Mouse (Mus musculus) cerebellum, adult 8-10 months (tissue): ENCODE measurements around the gene Memo1.
A peak's percentile ranks its signal among the peaks of the same experiment; 100 is the strongest.
"Not testable (repeated sequence)": the region's sequence is repeated elsewhere in the genome, so short reads cannot be mapped to it uniquely, and the experiment has no call there.

Source experiments
- DNase-seq: peaks from one replicate; pipeline ENCODE4 v3.0.0; 2022

The Memo1 gene

DNA sequence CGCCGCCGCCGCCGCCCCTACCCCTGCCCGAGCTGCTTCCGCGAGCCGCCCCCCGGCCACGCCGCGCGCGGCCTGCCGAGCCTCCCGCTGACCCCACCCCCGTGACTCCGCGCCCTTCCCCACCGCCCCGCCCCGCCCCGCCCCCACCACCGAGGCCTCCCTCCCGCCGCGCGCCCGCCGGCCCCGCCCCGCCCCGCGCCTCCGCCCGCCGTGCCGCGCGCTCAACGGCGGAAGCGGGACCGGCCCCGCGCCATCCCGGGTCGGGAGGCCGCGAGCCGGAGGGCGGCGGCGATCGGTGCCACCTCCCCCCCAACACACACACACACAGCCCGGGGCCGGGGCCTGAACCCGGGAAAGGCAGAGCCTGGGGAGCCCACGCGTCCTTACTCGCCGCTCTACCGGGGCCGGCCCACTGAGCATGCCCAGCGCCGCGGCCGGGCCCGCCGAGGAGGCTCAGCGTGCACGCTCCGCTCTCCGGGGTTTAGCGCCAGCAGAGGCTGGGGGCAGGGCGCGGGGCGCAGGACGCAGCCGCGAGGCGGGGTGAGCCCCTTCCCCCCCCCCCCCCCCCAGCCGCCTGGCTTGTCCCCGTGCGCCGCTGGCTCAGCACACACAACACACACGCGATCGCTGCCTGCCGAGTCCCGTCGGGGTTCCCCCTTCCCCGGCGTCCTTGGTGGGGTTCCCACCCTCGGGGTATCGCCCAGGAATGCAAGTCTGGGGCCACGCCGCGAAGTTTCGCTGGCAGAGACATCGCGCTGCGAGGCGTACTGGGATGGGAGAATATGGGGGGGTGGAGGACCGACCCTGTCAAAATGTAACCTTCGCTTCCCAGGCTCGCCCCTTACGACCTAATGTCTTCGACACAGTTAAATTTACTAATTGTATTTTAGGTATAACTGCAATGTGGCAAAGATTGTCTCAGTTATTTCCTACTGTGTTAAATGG, at the start of gene Memo1:
Memo1 (minus strand) TSS at position 496 of the 945 bp plus-strand sequence.
- DNase-seq: peak; percentile 63

DNA sequence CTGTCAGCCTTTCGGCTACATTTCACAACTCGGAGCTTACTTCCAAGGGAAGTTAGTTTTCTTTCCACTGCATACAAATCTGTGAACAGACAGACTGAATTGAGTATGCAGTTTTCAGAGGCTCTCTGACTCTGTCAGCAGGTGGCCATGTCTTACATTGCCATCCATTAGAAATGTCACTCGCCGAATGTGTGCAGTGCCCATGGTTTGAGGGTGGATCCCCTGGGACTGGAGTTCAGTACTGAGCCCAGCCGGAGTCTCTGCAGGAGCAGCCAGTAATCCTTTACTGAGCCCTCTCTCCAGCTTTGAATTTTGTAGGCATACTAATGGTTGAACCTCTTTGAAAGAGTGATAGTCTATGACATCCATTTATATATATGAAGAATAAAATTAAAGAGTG, 45.8 kb upstream of the Memo1 start:
- no peak for DNase-seq

DNA sequence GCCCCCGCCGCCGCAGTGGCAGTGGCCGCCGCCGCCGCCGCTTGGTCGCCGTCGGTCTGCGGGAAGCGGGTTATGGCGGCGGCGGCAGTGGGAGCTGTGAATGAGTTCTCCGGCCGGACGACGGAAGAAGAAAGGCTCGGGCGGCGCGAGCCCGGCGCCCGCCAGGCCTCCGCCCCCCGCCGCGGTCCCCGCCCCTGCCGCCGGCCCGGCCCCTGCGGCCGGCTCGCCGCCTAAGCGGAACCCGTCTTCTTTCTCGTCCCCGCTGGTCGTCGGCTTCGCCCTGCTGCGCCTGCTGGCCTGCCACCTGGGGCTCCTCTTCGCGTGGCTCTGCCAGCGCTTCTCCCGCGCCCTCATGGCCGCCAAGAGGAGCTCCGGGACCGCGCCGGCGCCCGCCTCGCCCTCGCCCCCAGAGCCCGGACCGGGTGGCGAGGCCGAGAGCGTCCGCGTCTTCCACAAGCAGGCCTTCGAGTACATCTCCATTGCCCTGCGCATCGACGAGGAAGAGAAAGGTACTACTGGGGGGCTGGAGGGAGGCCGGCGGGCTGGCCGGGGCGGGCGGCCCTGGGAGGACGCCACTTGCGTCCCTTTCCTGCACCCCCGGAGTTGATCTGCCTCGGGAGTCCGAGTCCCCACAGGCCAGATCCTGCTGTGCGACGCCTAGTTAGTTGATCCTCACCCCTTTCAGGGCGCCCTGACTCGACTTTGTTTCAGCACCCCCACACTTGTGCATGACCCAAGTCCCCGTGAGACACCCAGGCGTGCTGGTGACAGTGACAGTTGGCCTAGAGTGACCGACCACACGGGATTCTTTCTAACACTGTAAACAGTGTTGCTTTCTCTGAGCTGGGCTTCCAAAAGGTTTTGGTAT, 43.9 kb upstream of the Memo1 start, which contains the start of gene Spast:
Spast (plus strand) TSS at position 51 of the 868 bp plus-strand sequence.
- DNase-seq: peak; percentile 63

DNA sequence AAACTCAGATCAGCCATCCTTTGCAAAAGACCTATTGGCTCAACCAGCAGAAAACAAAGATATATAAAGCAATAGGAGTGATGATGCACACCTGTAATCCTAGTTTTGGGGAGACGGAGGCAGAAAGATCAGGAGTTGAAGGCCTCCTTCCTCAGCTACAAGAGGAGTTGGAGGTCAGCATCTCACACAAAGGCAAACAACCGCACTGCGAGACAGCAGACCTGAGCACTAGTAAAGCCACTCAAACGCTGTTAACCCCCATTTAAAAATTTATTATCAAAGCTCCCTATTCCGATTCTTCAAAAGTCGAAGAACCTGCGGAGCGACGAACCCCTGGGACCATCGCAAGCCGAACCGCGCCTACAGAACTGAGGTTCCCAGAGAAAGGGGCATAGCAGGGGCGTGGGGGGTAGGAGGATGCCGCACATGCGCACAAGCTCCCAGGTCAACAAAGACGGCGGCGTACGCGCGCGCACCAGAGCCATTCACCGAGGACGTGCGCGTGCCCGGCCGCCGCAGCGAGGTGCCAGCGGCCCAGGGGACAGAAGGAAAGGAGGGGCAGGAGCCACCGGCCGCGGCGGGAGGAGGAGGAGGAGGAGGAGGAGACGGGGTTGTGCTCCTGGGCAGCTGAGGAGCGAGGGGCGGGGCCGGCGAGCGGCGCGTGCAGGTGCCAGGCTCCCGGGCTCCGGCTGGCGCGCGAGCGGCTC, 43.1 kb upstream of the Memo1 start:
- DNase-seq: peak; percentile 96

DNA sequence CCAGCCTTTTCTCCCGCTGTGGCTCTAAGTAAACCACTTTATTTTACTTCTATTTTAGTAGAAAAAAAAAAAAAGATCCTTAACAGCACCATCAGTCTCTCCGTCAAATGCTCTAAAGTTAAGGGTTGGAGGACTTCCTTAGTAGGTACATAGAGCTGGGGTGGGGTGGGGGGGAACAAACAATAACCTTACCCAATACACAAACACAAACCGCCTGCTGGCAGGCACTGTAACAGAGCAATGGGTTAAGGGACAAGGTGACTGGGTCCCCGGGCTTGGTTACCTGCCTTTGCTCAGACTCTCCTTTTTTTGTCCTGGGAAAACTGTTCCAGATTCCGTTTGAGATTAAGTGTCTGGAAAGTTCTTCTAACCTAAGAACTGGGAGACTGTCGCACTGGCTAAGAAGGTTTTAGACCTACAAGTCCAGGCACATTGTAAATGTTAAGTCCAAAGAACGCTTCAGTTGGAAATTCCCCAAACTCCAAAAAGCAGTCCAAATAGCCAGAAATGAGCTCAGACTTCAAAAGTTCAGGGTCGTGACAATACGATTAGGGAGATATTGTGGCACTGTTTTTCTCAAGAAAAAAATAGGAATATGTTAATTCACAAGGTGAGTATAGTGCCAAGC, 35.8 kb upstream of the Memo1 start:
- no peak for DNase-seq

DNA sequence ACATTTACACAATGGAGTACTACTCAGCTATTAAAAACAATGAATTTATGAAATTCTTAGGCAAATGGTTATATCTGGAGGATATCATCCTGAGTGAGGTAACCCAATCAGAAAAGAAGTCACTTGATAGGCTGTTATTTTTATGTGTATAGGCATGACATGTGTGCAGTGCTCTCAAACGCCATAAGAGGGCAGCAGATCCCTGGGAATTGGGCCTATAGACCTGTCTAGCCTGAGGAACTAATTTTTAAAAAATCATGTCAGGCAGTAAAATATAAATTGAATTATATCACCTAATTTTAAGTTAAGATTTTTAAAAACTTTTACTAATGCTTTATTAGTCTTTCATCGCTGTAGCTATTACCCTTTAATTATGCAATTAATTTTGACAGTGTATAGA, 32.8 kb upstream of the Memo1 start:
- DNase-seq: not testable (repeated sequence)

DNA sequence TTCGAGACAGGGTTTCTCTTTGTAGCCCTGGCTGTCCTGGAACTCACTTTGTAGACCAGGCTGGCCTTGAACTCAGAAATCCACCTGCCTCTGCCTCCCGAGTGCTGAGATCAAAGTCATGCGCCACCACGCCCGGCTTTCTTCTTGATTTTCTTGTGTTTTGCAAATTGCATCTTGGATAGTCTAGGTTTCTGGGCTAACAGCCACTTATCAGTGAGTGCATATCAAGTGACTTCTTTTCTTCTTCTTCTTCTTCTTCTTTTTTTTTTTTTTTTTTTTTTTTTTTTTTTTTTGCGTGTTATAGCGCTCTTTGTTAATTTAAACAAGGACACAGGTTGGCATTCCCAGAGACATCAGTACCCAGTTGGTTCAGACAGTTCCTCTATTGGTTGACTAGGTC, 31.9 kb upstream of the Memo1 start:
- not testable (repeated sequence) for DNase-seq

DNA sequence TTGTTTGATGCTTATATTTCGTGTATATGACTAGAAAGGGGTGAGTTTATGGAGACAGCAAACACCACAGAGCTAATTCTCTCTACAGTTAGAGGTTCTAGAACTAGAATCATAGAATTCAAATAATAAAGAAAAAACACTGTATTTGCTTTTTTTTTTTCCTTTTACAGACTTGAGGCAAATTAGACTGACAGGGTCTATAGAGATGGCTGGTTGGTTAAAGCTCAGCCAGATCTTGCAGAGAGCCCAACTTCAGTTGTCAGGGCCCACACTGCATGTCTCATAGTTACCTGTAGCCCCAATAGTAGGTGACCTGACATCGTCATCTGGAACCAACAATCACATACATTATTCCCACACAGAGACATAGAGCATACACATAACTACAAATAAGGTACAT, 28.5 kb upstream of the Memo1 start, which contains the start of gene Dpy30:
Dpy30 (minus strand) TSS at position 101 of the 400 bp plus-strand sequence.
- no peak for DNase-seq

DNA sequence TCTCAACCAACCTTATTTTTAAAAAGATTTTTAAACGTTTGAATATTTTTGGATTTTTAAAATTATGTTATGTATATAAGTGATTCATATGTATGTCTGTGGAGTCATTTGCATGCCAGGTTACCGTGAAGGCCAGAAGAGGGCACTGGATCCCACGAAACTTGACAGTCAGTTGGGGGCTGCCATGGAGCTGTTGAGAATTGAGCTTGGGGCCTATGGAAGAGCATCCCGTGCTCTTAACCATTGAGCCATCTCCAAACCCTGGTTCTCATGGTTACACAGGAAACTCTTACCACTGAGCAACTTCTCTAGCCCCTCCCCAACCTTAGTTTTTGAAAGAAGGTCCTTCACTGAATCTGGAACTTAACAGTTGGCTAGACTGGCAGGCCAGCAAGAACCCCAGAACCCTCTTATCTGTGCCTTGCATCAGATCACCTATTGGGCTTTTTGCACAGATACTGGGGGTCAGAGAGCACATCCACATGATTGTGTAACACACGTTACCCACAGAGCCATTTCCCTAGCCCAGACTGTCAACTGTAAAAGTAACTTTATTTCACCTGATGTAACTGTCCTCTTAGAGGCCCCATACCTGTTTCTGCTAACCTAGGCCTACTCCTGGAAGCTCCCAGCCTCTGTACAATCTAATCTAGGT, 27.2 kb upstream of the Memo1 start:
- DNase-seq: no peak

DNA sequence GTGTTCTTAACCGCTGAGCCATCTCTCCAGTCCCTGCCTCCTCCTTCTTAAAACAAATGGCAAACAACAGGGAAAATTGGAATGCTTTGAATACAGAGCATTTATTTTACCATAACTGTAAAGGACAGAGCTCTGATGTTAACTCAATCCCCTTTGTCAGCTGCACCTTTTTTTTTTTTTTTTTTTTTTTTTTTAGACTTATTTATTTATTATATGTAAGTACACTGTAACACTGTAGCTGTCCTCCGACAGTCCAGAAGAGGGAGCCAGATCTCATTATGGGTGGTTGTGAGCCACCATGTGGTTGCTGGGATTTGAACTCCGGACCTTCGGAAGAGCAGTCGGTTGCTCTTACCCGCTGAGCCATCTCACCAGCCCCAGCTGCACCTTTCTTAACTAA, 23.4 kb upstream of the Memo1 start:
- DNase-seq: no peak

DNA sequence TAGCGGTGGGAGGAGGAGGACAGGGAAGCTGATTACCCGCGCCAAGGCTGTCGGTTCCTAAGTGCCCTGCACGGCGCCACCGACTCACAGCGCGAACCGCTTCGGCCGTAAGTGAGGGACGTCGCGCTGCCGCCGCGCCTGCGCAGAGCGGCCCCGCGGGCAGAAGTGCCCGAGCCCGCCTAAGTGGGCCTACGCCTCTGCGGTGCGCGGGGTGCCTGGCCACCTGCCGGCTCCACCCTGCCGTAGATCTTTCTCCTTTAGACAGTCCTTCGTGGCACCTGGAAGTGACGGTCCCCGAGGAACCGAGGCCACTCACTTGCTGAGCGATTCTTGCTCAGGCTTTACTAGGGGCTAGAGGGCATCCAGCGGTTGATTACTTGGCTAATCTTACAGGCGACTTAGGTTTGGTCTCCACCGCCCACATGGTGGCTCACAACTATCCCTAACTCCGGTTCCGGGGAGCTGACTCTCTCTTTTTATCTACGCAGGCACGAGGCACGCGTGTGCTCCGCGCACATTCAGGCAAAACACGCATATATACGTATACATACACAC, 21.1 kb upstream of the Memo1 start:
- peak; percentile 85 for DNase-seq

DNA sequence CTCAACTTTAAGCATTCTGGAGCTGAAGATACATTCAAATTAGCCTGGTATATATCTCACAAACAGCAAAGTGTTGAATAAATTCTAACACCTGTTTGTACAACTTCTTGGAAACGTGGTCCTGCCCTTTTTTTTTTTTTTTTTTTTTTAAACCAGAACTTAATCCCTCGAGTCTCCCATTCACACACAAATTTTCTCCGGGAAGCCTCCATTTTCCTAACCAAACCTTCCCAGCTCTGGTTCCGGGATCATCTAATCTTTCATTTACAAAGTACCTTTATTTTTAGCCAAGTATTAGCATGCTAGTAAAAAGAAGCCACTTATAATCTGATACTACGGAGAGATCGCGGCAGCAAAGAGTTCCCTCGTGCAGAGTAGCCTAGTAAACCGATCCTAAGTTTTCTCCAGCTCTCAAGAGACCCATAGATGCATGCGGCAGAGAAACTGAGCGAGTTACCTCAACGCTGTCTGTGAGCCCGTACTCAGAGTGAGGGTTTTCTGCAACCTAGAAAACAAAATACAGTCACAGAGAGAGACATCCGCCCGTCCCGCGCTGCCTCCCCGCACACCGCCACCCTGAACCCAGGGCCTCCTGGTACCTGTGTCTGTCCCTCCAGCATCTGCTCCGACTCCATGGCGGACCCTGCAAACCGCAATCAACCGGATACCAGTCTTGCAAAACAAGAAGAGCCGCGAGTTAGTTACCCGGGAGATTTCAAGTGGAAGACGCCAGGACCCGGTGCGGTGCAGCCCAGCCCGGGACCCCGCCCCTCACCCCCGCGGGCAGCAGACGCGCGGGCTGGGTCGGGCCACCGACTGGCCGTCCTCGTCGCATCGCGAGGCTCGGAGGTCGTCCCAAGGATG, 20.4 kb upstream of the Memo1 start:
- no peak for DNase-seq

DNA sequence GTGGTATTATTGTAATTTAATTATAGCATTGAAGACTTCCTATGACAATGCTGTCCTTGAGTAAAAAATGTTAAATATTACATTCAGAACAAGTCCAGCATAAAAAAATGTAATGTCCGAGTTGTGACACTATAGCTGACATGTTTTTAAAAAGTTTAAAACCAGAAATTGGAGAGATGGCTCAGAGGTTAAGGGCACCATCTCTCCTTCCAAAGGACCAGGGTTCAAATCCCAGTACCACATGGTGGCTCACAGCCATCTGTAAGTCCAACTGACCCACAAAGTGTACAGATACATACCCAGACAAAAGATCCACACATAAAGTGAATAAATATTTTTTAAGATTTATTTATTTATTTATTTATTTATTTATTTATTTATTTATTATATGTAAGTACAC, 10.7 kb upstream of the Memo1 start:
- DNase-seq: no peak

DNA sequence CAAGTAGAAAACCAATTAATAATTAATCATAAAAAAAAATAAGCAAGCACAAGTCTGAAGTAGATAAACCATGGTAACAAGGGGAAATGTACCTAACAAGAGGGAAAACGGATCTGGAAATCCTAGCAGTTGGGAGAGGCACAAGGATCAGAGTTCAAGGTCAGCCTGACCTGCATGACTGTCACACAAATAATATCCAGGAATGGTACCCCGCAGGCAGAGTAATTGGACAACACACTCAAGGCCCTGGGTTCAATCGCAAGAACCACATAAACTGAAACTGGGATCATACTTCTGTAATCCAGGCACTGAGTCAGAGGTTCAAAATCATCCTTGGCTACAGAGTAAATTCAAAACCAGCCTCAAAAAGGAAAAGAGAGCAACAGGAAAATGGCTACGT, 10.3 kb upstream of the Memo1 start:
- DNase-seq: no peak

DNA sequence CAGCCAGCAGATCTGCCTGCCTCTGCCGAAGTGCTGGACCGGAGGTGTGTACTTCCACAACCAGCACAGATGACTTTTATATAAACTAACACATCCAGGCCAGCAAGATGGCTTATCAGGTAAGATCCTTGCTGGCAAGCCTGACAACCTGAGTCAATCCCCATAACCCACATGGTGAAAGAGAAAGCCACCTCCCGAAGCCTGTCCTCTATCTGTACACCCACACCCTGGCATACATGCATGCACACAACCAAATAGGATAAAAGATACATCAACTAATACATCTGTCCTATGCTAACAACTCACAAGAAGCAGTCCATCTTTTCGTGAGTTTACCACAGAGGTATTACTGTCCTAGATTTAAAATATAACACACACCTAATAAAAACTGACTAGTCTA, 8.7 kb upstream of the Memo1 start:
- no peak for DNase-seq

DNA sequence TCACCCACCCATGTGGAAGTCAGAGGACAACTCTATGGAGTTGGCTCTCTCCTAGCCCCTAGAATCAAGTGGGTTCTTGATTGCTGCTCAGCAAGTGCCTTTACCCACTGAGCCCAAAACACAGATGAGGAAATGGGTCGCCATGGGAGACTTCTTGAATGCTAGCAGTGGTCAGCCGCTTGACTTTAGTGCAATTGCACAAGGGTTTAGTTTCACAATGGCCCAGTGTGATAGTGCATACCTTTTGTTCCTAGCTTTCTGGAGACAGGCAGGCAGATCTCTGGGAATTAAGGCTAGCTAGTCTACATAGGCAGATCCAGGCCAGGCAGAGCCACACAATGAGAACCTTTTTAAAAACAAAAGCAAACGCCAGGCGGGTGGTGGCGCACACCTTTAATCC, 4.8 kb upstream of the Memo1 start:
- no peak for DNase-seq

DNA sequence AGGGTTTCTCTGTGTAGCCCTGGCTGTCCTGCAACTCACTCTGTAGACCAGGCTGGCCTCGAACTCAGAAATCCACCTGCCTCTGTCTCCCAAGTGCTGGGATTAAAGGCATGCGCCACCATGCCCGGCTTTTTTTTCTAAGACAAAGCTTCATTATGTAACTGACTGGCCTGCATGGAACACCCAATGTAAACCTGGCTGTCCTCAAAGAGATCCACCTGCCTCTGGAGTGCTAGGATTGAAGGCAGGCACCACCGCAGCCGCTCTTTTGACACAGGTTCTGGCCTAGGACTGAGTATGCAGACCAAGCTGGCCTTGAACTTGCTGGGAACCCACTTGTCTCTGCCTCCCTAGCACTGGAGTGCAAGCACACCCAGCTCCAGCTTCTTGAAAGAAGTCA, 1.7 kb upstream of the Memo1 start:
- DNase-seq: not testable (repeated sequence)

DNA sequence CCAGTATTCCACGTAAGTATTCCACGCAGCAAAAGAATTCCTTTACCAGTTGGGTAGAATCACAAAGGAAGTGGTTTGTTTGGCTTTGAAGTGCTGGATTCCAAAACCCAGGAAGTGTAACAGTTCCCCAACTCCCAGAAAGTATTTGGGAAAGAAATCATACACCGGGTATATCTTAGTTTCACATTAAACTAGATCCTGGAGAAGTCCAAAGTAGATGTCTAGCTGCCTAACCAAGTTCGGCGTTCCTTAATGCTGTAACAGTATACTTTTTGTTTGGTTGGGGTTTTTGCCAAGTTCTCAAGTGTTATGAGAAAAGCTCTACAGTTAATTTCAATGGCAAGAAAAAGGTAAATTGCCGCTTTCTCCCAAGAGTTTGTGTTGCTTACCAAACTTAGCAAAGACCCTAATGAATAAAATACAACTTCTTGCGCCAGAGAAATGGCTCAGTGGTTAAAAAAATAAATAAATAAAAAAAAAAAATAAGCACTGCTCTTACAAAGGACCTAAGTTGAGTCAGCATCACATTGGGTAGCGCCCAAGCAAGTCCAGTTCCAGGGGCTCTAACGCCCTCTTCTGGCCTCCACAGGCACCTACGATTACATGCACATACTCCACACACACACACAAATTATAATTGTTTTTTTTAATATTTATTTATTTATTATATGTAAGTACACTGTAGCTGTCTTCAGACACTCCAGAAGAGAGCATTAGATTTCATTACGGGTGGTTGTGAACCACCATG, 929 bp upstream of the Memo1 start:
- no peak for DNase-seq

DNA sequence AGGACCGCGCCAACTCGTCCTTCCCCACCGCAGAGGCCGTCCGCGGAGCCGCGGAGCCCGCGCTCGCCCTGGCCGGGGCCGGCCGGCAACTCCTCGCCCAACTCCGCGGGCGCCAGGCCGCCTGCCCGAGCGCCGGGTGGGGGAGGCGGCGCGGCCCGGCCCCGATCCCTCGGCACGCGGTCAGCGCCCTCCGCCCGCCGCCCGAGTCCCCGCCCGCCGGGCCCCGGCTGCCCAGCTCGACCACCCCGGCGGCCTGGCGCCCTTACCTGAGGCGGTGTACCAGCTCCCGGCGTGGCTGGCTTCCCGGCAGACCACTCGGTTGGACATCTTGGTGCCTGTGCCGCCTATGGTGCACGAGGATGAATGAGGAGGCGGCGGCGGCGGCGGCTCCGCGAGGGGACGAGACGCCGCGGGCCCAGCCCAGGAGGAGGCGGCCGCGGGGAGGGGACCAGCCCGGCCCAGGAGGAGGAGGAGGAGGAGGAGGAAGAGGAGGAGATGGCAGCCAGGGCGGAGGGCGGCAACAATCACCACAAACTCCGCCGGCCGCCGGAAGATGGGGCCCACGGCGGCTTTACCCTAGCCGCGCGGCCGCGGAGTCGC, 795 bp downstream of the Memo1 start:
- peak; percentile 65 for DNase-seq
